Mouse (Mus musculus) lung, postnatal 0 days (tissue): ENCODE data around the gene Gucy2g.

ENCODE experiments used
- CTCF ChIP-seq: IDR thresholded peaks from 2 replicates; pipeline ENCODE4 v1.5.1; 2016; ENCODE audit warnings: antibody characterized with exemption, mild to moderate bottlenecking
- EP300 ChIP-seq: IDR thresholded peaks from 2 replicates; pipeline ENCODE4 v1.6.1; 2016; ENCODE audit warnings: antibody characterized with exemption, mild to moderate bottlenecking, control low read depth

- no peak for TF ChIP-seq CTCF
- no peak for TF ChIP-seq EP300
Measured at GRCm38 (mm10) chr19:55171585-55171984, 69.5 kb downstream of the Gucy2g start.
